Mouse (Mus musculus) testis, adult 2 months (tissue): ENCODE results near the gene Avil. TPM values are rescaled to one million over a fixed set of nuclear protein-coding genes. Genes with fewer than 3 reads are reported as not detected.
A peak's percentile ranks its signal among the peaks of the same experiment; 100 is the strongest.

ENCODE experiments used
- H3K27ac ChIP-seq: fragments of 200-500 bp; 2 replicates; pipeline ENCODE4 v1.5.1; 2012; ENCODE audit warnings: low read depth, low read length; ENCODE audit not compliant: control insufficient read depth, insufficient read depth
- H3K27me3 ChIP-seq: fragments of 200-500 bp; 2 replicates; pipeline ENCODE4 v1.6.1; 2012; ENCODE audit warnings: mild to moderate bottlenecking, low read length, moderate library complexity; ENCODE audit not compliant: control insufficient read depth, insufficient read depth
- H3K36me3 ChIP-seq: fragments of 200-500 bp; 2 replicates; pipeline ENCODE4 v1.6.1; 2012; ENCODE audit warnings: mild to moderate bottlenecking, low read length; ENCODE audit not compliant: control insufficient read depth, insufficient read depth
- H3K4me1 ChIP-seq: fragments of 200-500 bp; 2 replicates; pipeline ENCODE4 v1.6.1; 2012; ENCODE audit warnings: low read length; ENCODE audit not compliant: control insufficient read depth, insufficient read depth
- H3K4me3 ChIP-seq: fragments of 200-500 bp; 2 replicates; pipeline ENCODE4 v1.5.1; 2012; ENCODE audit warnings: low read depth, mild to moderate bottlenecking, low read length, moderate library complexity, mixed read lengths; ENCODE audit not compliant: control insufficient read depth
- CTCF ChIP-seq: fragments of 200-500 bp; IDR thresholded peaks from 2 replicates; pipeline ENCODE4 v1.5.1; 2012; ENCODE audit warnings: low read depth, mild to moderate bottlenecking, inconsistent platforms, low read length, moderate library complexity; ENCODE audit not compliant: control insufficient read depth, insufficient read depth, insufficient replicate concordance
- POLR2A ChIP-seq: fragments of 200-500 bp; IDR thresholded peaks from 2 replicates; pipeline ENCODE4 v1.6.1; 2012; ENCODE audit warnings: low read depth, mild to moderate bottlenecking, inconsistent platforms, low read length, moderate library complexity; ENCODE audit not compliant: control insufficient read depth
- polyA plus RNA-seq: library from polyadenylated mRNA; depleted of rRNA; stranded (reverse); fragments of >200 nt; gene quantifications from 2 replicates; pipeline ENCODE4 v1.2.3, GENCODE M21; 2012

The Avil gene
- polyA plus RNA-seq, 1 experiment, result 0.04 TPM

DNA sequence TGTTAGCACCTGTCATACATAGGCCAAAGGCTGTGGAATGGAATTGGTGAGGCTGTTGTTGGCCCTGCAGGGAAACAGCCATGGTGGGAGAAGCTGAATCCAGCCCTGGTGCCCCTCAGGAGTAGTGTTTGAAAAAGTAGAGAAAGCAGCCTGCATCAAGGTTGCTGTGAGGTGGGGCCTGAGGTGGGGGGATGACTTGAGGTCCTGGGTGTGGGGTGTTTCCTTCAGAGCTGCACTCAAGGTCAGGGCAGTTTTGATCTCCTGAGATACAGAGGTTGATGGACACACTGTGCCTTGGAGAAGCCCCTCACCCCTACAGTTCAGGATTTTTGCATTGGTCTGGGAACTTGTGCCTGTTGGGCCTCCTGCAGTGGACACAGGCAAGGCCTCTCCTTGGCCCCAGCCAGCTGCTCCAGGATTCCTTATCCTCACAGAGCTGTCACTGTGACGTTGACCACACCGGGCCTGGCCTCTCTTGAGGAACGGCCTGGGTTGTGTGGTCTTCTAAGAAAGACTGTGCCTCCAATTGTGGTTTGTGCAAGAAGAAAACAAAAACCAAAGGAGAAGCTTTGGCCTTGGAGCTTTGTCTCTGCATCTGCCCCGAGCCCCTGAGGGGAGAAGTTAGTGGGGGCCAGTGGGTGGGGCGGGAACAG lies 11.9 kb upstream of the Avil start:
- TF ChIP-seq CTCF, result no peak
- TF ChIP-seq POLR2A, result no peak
- Histone ChIP-seq H3K4me3 (no peak overlapping the region), H3K4me1 (peaks cover 14% of the 10 kb centered on the region), H3K27ac (no peak overlapping the region), H3K27me3 (no peaks in the 10 kb centered on the region), H3K36me3 (no peaks in the 10 kb centered on the region)

DNA sequence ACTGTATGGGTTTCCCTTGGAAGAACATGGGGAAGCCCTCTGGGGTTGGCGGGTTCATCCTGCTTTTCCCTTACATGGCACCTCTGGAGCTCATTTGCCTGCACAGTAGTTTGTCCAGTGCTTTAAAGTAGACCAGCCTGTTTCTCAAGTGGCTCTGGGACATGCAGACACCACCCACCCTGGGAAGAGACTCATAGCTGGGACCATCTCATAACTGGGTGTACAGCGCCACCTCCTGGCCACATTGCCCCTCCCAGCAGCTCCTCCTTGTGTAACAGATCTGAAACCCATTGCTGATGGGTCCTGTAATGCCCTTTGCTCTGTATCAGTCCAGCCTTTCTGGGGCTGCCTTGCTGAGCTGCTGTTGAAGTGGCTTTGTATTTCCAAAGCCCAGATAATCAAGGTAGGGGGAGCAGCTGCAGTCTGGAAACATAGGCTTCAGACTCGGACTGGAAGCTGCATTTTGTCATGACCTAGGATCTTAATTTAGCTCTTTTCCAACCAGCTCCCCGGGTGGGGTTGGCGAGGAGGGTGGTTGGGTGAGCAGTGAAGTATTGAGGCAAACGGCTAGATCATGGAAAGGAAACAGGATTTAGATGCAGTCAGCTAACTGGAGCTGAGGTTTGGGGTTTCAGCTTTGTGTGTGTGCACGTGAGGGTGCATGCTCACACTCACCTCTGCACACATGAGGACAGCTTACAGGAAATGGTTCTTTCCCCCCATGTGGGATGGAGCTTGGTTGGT lies 10.0 kb upstream of the Avil start:
- H3K4me3 ChIP-seq, result no peak overlapping the region
- no peaks in the 10 kb centered on the region for H3K36me3 ChIP-seq
- H3K27ac ChIP-seq, result no peak overlapping the region
- H3K4me1 ChIP-seq, result peaks cover 2% of the 10 kb centered on the region; the same call in 1 of the 2 replicates
- no peaks in the 10 kb centered on the region for H3K27me3 ChIP-seq
- TF ChIP-seq POLR2A (no peak), CTCF (peak; percentile 87; the same call in 1 of the 2 replicates)

DNA sequence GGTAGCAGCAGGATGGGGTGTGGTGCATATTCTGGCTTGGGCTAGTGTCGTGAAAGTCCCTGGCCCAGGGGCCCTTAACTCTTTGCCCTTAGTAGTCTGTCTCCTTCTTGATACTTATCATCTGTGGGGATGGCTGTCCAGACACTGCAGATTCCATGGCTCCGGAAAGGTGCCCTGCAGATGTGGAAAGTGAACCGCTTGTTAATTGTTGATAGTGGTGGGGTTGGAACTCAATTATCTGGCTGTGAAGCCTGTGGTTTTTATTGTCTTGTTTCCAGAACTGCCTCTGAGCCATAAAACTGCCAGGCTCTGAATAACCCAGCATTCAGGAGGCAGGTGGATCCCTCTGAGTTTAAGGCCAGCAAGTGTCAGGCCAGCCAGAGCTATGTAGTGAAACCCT lies 8.8 kb upstream of the Avil start:
- Histone ChIP-seq H3K27ac (no peak overlapping the region), H3K27me3 (no peaks in the 10 kb centered on the region), H3K4me3 (no peak overlapping the region), H3K36me3 (no peaks in the 10 kb centered on the region), H3K4me1 (peaks cover 2% of the 10 kb centered on the region; the same call in 1 of the 2 replicates)
- TF ChIP-seq POLR2A (no peak), CTCF (no peak)

DNA sequence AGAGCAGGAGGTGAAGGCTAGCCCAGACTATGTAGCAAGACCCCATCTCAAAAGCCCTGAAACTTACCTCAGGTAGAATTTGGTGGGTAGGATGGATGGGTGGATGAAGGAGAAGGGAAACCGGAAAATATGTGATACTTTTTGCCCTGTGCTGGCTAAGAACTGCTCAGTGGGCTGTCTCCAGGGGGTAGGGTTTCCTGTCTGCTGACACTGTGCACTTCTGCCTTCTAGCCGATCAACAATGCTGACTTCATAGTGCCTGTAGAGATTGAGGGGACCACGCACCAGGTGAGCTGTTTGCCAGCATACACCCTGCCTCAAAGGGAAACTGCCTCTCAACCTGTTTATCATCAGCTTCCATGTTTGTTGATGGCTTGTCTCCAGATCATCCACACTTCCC lies 6.9 kb upstream of the Avil start:
- Histone ChIP-seq H3K4me3 (no peak overlapping the region), H3K27me3 (no peaks in the 10 kb centered on the region), H3K4me1 (no peaks in the 10 kb centered on the region), H3K27ac (no peak overlapping the region), H3K36me3 (no peaks in the 10 kb centered on the region)
- TF ChIP-seq POLR2A, result no peak
- TF ChIP-seq CTCF, result no peak

DNA sequence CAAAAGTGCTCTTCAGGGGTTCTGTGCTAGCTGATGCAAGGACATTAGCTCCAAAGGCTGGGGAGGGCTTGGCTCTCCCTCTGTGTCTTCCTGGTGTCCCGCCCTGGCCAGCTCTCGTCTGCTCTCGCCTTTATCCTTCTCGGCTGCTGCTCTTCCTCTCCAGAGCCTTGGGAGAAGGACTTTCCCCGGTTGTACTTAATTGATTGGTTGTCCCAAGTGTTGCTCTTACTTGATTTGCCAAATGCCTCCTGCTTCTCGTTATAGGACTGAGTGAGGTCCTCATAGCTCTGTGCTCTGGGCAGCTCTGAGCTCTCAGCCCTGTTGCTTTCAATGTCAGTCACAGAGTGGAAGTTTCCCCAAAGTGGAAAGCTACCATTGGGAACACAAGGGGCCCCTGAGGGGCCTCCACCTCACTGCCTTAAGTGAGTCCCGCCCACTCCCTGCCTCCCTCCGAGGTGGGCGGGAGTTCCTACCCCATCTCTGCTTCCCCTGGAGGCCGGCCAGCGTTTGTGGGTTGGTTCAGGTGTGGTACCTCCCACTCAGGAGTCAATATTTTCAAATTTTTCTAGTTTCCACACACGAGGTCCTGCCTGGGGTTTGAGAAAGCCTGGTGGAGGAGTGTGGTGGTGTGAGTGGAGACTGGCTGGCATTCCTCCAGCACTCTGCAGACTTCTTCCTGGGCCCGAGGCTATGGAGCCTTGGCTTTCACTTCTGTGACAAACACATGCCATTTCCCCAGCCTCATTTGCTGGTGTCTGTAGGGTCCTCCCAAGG lies 3.0 kb upstream of the Avil start:
- TF ChIP-seq CTCF (no peak), POLR2A (no peak)
- Histone ChIP-seq H3K27me3 (no peaks in the 10 kb centered on the region), H3K27ac (no peak overlapping the region), H3K4me3 (no peak overlapping the region), H3K36me3 (no peaks in the 10 kb centered on the region), H3K4me1 (no peaks in the 10 kb centered on the region)

DNA sequence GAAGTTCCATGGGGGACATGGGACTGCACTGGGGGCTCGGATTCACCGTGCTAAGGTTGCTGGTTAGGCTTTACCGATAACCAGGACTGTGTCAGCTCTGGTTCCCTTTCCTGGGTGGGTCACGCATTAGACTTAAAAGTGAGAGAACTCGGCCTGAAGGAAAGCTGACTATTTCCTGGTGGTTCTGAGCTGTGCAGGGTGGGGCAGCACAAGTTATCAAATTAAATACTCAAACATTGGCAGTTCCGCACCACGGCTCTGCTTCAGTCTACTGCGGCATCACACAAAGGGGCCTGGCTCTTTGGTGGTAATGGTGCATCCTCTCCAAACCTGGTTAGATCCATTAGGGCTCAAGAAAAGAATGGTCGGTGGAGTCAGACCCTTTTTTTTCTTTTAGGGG lies 788 bp downstream of the Avil start:
- no peak for TF ChIP-seq POLR2A
- no peak for TF ChIP-seq CTCF
- Histone ChIP-seq H3K4me1 (no peaks in the 10 kb centered on the region), H3K27ac (no peak overlapping the region), H3K4me3 (no peak overlapping the region), H3K27me3 (no peaks in the 10 kb centered on the region), H3K36me3 (no peaks in the 10 kb centered on the region)

DNA sequence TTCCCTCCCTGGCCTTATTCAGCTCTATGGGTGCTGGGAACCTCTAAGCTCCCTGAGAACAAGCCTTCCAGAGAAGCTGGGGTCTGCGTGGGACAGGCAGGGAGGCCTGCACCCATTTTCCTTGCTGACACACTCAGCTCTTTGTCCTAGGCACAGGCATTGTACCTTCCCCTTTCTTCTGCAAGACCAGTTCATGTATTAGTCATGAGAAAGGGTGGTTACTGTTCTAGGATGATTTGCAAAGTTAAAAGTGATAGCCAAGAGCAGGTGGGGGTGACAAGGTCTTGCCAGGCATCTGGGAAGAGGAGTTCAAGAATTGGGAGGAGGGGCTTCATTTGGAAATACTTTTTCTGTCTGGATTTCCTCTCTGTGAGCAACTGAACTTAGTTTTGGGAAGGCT lies 1.5 kb downstream of the Avil start:
- H3K27me3 ChIP-seq, result no peaks in the 10 kb centered on the region
- no peaks in the 10 kb centered on the region for H3K4me1 ChIP-seq
- no peak for TF ChIP-seq CTCF
- no peak for TF ChIP-seq POLR2A
- H3K36me3 ChIP-seq, result no peaks in the 10 kb centered on the region
- H3K27ac ChIP-seq, result no peak overlapping the region
- H3K4me3 ChIP-seq, result no peak overlapping the region
